Mouse (Mus musculus): ENCODE results near the gene Jph2. TPM values are rescaled to one million over a fixed set of nuclear protein-coding genes. Genes with fewer than 3 reads are reported as not detected.

The Jph2 gene
- polyA plus RNA-seq, 1 experiment from 2014 or later = 0.49 TPM

DNA sequence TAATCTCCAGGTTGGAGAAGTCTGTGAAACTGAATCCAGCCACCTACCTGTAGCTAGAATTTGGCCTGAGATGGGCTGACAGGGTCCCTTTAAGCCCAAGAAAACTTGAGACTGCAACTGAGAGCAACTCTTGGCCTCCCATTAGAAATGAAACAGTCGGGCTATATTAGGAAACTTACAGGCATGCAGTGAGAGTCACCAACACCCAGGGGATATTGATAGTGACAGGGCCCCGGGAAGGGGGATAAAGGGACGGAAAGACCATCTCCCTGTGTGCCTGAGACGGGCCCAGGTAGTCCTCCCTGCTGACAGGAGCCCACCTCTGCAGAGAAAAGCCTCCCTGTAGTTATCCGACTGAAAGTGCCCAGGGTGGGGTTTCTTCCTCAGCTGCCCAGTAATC lies 18.4 kb downstream of the Jph2 start:
- H3K27me3 ChIP-seq = peaks cover 40% of the 10 kb centered on the region
- H3K9ac ChIP-seq = no peak overlapping the region
- no peak overlapping the region for H3K27ac ChIP-seq
- H3K36me3 ChIP-seq = no peaks in the 10 kb centered on the region
- WGBS = 86% methylated on average over 5 of the region's 5 CpGs
- no peaks in the 10 kb centered on the region for H3K9me3 ChIP-seq
- H3K4me3 ChIP-seq = no peak overlapping the region
- no peak for ATAC-seq (ENCODE audit: low FRiP score)
- no peaks in the 10 kb centered on the region for H3K4me1 ChIP-seq (replicated peaks)
- H3K4me2 ChIP-seq = no peak overlapping the region

GRCm38 (mm10) chr2:163376082-163376481 lies 21.7 kb downstream of the Jph2 start:
- Histone ChIP-seq H3K9ac (no peak overlapping the region), H3K9me3 (no peaks in the 10 kb centered on the region)
- 41% methylated on average over 33 of the region's 33 CpGs for WGBS

GRCm38 (mm10) chr2:163375468-163375867 lies 22.3 kb downstream of the Jph2 start:
- H3K4me3 ChIP-seq = no peak overlapping the region
- H3K36me3 ChIP-seq = no peaks in the 10 kb centered on the region
- H3K27me3 ChIP-seq = peaks cover 52% of the 10 kb centered on the region
- ATAC-seq (ENCODE audit: low FRiP score) = no peak
- H3K4me2 ChIP-seq = peak overlapping the region; percentile 26
- H3K9me3 ChIP-seq = no peaks in the 10 kb centered on the region
- H3K4me1 ChIP-seq (replicated peaks) = no peaks in the 10 kb centered on the region
- 32% methylated on average over 35 of the region's 35 CpGs for WGBS
- H3K27ac ChIP-seq = no peak overlapping the region
- no peak overlapping the region for H3K9ac ChIP-seq

More at GRCm38 (mm10) chr2:163376082-163376481, 21.7 kb downstream of the Jph2 start:
- Histone ChIP-seq H3K4me3 (no peak overlapping the region), H3K4me1 (replicated peaks) (no peaks in the 10 kb centered on the region), H3K36me3 (no peaks in the 10 kb centered on the region), H3K4me2 (peak overlapping the region; percentile 26), H3K27ac (no peak overlapping the region), H3K27me3 (peaks cover 52% of the 10 kb centered on the region)
- no peak for ATAC-seq (ENCODE audit: low FRiP score)

DNA sequence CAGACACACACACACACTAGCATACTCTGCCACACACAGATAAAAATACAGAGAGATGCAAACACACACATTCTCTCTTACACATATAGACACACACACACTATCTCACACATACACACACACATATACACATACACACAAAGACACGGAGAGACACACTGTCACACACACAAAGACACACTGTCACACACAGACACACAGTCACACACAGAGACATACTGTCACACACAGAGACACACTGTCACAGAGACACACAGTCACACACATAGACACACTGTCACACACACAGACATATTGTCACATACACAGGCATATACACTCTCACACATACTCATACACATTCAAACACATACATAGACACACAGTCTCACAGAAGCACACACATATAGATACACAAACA lies 25.2 kb downstream of the Jph2 start:
- no peak overlapping the region for H3K27ac ChIP-seq
- H3K9ac ChIP-seq = no peak overlapping the region
- peaks cover 43% of the 10 kb centered on the region for H3K27me3 ChIP-seq
- no peak overlapping the region for H3K4me3 ChIP-seq
- H3K4me2 ChIP-seq = no peak overlapping the region
- no peaks in the 10 kb centered on the region for H3K36me3 ChIP-seq
- no peaks in the 10 kb centered on the region for H3K9me3 ChIP-seq
- 90% methylated on average over 1 of the region's 1 CpGs for WGBS
- ATAC-seq (ENCODE audit: low FRiP score) = no peak
- H3K4me1 ChIP-seq (replicated peaks) = no peaks in the 10 kb centered on the region

- WGBS = 55% methylated on average over 4 of the region's 4 CpGs
- Histone ChIP-seq H3K4me2 (no peak overlapping the region), H3K4me3 (no peak overlapping the region), H3K36me3 (no peaks in the 10 kb centered on the region), H3K4me1 (replicated peaks) (no peaks in the 10 kb centered on the region), H3K27me3 (peaks cover 21% of the 10 kb centered on the region), H3K27ac (no peak overlapping the region), H3K9me3 (no peaks in the 10 kb centered on the region), H3K9ac (no peak overlapping the region)
- ATAC-seq (ENCODE audit: low FRiP score) = no peak
Measured at GRCm38 (mm10) chr2:163370175-163370574, 27.6 kb downstream of the Jph2 start.

- H3K36me3 ChIP-seq = no peaks in the 10 kb centered on the region
- H3K27ac ChIP-seq = no peak overlapping the region
- WGBS = 75% methylated on average over 18 of the region's 18 CpGs
- H3K9ac ChIP-seq = no peak overlapping the region
- no peaks in the 10 kb centered on the region for H3K4me1 ChIP-seq (replicated peaks)
- H3K4me2 ChIP-seq = no peak overlapping the region
- H3K4me3 ChIP-seq = no peak overlapping the region
- H3K9me3 ChIP-seq = no peaks in the 10 kb centered on the region
- ATAC-seq (ENCODE audit: low FRiP score) = no peak
- no peaks in the 10 kb centered on the region for H3K27me3 ChIP-seq
Measured at GRCm38 (mm10) chr2:163364785-163365541, 32.8 kb downstream of the Jph2 start.

GRCm38 (mm10) chr2:163362940-163363921 lies 34.6 kb downstream of the Jph2 start:
- Histone ChIP-seq H3K9ac (no peak overlapping the region), H3K4me3 (no peak overlapping the region), H3K27me3 (no peaks in the 10 kb centered on the region), H3K36me3 (no peaks in the 10 kb centered on the region), H3K4me1 (replicated peaks) (no peaks in the 10 kb centered on the region), H3K27ac (no peak overlapping the region), H3K4me2 (no peak overlapping the region), H3K9me3 (no peaks in the 10 kb centered on the region)
- no peak for ATAC-seq (ENCODE audit: low FRiP score)
- WGBS = 81% methylated on average over 12 of the region's 12 CpGs

GRCm38 (mm10) chr2:163360858-163361623 lies 36.8 kb downstream of the Jph2 start:
- Histone ChIP-seq H3K4me2 (no peak overlapping the region), H3K9me3 (no peaks in the 10 kb centered on the region), H3K27me3 (no peaks in the 10 kb centered on the region), H3K36me3 (no peaks in the 10 kb centered on the region), H3K27ac (no peak overlapping the region), H3K9ac (no peak overlapping the region), H3K4me3 (no peak overlapping the region), H3K4me1 (replicated peaks) (no peaks in the 10 kb centered on the region)
- 84% methylated on average over 16 of the region's 16 CpGs for WGBS
- no peak for ATAC-seq (ENCODE audit: low FRiP score)

GRCm38 (mm10) chr2:163359253-163359652 lies 38.5 kb downstream of the Jph2 start:
- Histone ChIP-seq H3K9me3 (no peaks in the 10 kb centered on the region), H3K9ac (no peak overlapping the region), H3K4me1 (replicated peaks) (no peaks in the 10 kb centered on the region), H3K4me3 (no peak overlapping the region), H3K4me2 (no peak overlapping the region), H3K27ac (no peak overlapping the region), H3K27me3 (0 out of 2 replicates have a peak, but pooled peaks cover 2% of the 10 kb centered on the region), H3K36me3 (no peaks in the 10 kb centered on the region)
- no peak for ATAC-seq (ENCODE audit: low FRiP score)
- WGBS = 74% methylated on average over 2 of the region's 2 CpGs

DNA sequence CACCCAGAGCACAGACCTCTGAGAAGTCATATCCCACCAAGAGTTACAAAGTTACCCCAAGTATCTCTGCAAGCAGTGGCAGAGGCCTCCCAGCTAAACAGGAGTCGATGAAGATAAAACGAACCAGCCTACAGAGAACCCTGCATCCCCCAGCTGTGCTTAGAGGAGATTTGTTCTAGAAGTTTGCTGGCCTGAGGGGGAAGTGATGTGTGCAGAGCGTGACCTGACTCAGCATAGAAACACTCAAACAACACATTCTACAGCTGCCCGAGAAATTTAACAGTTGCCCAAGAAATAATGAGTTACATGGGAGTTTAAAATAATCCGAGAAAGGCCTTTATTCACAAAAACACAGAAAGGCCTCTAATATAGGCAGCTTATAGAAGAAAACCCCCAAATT lies 39.1 kb downstream of the Jph2 start:
- 82% methylated on average over 5 of the region's 5 CpGs for WGBS
- Histone ChIP-seq H3K9me3 (no peaks in the 10 kb centered on the region), H3K9ac (no peak overlapping the region), H3K27me3 (0 out of 2 replicates have a peak, but pooled peaks cover 2% of the 10 kb centered on the region), H3K36me3 (no peaks in the 10 kb centered on the region), H3K4me2 (no peak overlapping the region), H3K27ac (no peak overlapping the region), H3K4me3 (no peak overlapping the region), H3K4me1 (replicated peaks) (no peaks in the 10 kb centered on the region)
- ATAC-seq (ENCODE audit: low FRiP score) = no peak

- Histone ChIP-seq H3K4me2 (no peak overlapping the region), H3K9me3 (no peaks in the 10 kb centered on the region), H3K27me3 (0 out of 2 replicates have a peak, but pooled peaks cover 2% of the 10 kb centered on the region), H3K4me1 (replicated peaks) (0 out of 2 replicates have a peak, but pooled peaks cover 3% of the 10 kb centered on the region), H3K4me3 (no peak overlapping the region), H3K36me3 (no peaks in the 10 kb centered on the region), H3K9ac (no peak overlapping the region), H3K27ac (no peak overlapping the region)
- WGBS = 85% methylated on average over 12 of the region's 12 CpGs
- no peak for ATAC-seq (ENCODE audit: low FRiP score)
Measured at GRCm38 (mm10) chr2:163356113-163356840, 41.5 kb downstream of the Jph2 start.
